27 mouse cellular contexts compared by ENCODE assay signal in genomic region chr5:29738076-29738475, GRCm38 (mm10). TPM values are rescaled to one million over a fixed set of nuclear protein-coding genes. Genes with fewer than 3 reads are reported as not detected.
DNase-seq lines count a peak whose midpoint lies in the region; ATAC-seq and TF ChIP-seq lines count a peak whose summit lies in the region.
"Had no signal": no experiment of that assay in that cellular context is flagged by ENCODE, and none has a peak within 500 bp of the region (broad histone marks: within the 10 kb centered on the region; RNA-seq: fewer than 3 reads in every experiment).

No protein-coding gene starts in this region.

- no peak for TF ChIP-seq CTCF in midbrain, postnatal 0 days (IDR thresholded peaks at IDR 0.05)

- H3K27me3 ChIP-seq in forebrain, embryonic 10.5 days (ENCODE audit: poor library complexity, severe bottlenecking): no peaks in the 10 kb centered on the region
- no peaks in the 10 kb centered on the region for H3K27me3 ChIP-seq in forebrain, embryonic 16.5 days (replicated peaks; ENCODE audit: control insufficient read depth, insufficient read depth, low read length)
- H3K27me3 ChIP-seq in midbrain, postnatal 0 days (ENCODE audit: insufficient read depth, low read length): no peaks in the 10 kb centered on the region
- H3K27me3 ChIP-seq in midbrain, embryonic 13.5 days: no peaks in the 10 kb centered on the region
- H3K27me3 ChIP-seq: limb, embryonic 15.5 days had no signal

- H3K4me3 ChIP-seq in forebrain, embryonic 10.5 days: peak overlapping the region; percentile 5; the same call in 1 of the 2 replicates
- no peak overlapping the region for H3K4me3 ChIP-seq in forebrain, embryonic 16.5 days (replicated peaks; ENCODE audit: low read length)
- no peak overlapping the region for H3K4me3 ChIP-seq in midbrain, postnatal 0 days (ENCODE audit: low read depth, low read length)
- no peak overlapping the region for H3K4me3 ChIP-seq in midbrain, embryonic 13.5 days (replicated peaks)
- H3K4me3 ChIP-seq: limb, embryonic 15.5 days had no signal

- ATAC-seq in forebrain, embryonic 16.5 days: no peak
- no peak for ATAC-seq in midbrain, postnatal 0 days (ENCODE audit: low FRiP score)
- no peak for ATAC-seq in midbrain, embryonic 13.5 days
- ATAC-seq in activated CD4-positive, CD25-positive, alpha-beta regulatory T cell, adult 4 months: no peak
- ATAC-seq in granulocyte monocyte progenitor cell, adult 5-6 weeks (replicated peaks; ENCODE audit: poor library complexity, severe bottlenecking): no peak
- ATAC-seq: inflammation-experienced regulatory T-cells, adult 6 months had no signal

- H3K36me3 ChIP-seq in forebrain, embryonic 10.5 days (replicated peaks): peaks cover 17% of the 10 kb centered on the region
- no peaks in the 10 kb centered on the region for H3K36me3 ChIP-seq in forebrain, embryonic 16.5 days (ENCODE audit: control insufficient read depth, insufficient read depth)
- H3K36me3 ChIP-seq in midbrain, postnatal 0 days (ENCODE audit: insufficient read depth, low read length): no peaks in the 10 kb centered on the region; the same call in 1 of the 2 replicates
- 0 out of 2 replicates have a peak, but pooled peaks cover 4% of the 10 kb centered on the region for H3K36me3 ChIP-seq in midbrain, embryonic 13.5 days

- no peak overlapping the region for H3K27ac ChIP-seq in forebrain, embryonic 10.5 days
- H3K27ac ChIP-seq in forebrain, embryonic 16.5 days (ENCODE audit: low read length): no peak overlapping the region
- no peak overlapping the region for H3K27ac ChIP-seq in midbrain, postnatal 0 days (ENCODE audit: low read depth, low read length)
- H3K27ac ChIP-seq in midbrain, embryonic 13.5 days: no peak overlapping the region
- H3K27ac ChIP-seq: limb, embryonic 15.5 days had no signal

- 87% methylated on average over 4 of the region's 4 CpGs for WGBS in forebrain, embryonic 10.5 days
- WGBS in forebrain, embryonic 16.5 days: 84% methylated on average over 4 of the region's 4 CpGs
- WGBS in midbrain, postnatal 0 days: 86% methylated on average over 4 of the region's 4 CpGs
- 93% methylated on average over 4 of the region's 4 CpGs for WGBS in midbrain, embryonic 13.5 days

- no peak overlapping the region for H3K4me2 ChIP-seq in forebrain, embryonic 16.5 days (ENCODE audit: low read length)
- 0 out of 2 replicates have a peak overlapping the region, but pooled peaks have one; percentile 3 for H3K4me2 ChIP-seq in midbrain, postnatal 0 days (ENCODE audit: low read depth, low read length, poor library complexity, severe bottlenecking)
- no peak overlapping the region for H3K4me2 ChIP-seq in midbrain, embryonic 13.5 days (replicated peaks)

- no peak for DNase-seq in forebrain, embryonic 10.5 days (ENCODE audit: extremely low spot score, low spot score)
- DNase-seq in midbrain, postnatal 0 days (ENCODE audit: low spot score): no peak
- peak; percentile 41 for DNase-seq in R1 (ENCODE audit: low read depth, low spot score)
- DNase-seq in natural killer cell, adult 2 months (ENCODE audit: low spot score in 2 of 2): peak; percentile 41 to 67
- DNase-seq: adrenal gland, postnatal 25 days; cerebellum, adult 2 months; gastrocnemius, postnatal 10 days; kidney, adult 8-10 months; kidney, postnatal 36 days; lung, postnatal 10 days; right cerebral cortex, postnatal 14 days; thymus, postnatal 36 days had no signal

- peaks cover 33% of the 10 kb centered on the region for H3K4me1 ChIP-seq in forebrain, embryonic 10.5 days
- peaks cover 21% of the 10 kb centered on the region for H3K4me1 ChIP-seq in forebrain, embryonic 16.5 days (replicated peaks; ENCODE audit: control insufficient read depth, insufficient read depth, low read length)
- H3K4me1 ChIP-seq in midbrain, postnatal 0 days (ENCODE audit: insufficient read depth, low read length): peaks cover 6% of the 10 kb centered on the region; the same call in 1 of the 2 replicates
- peaks cover 39% of the 10 kb centered on the region for H3K4me1 ChIP-seq in midbrain, embryonic 13.5 days (replicated peaks)

- H3K9me3 ChIP-seq in forebrain, embryonic 10.5 days: no peaks in the 10 kb centered on the region
- no peaks in the 10 kb centered on the region for H3K9me3 ChIP-seq in forebrain, embryonic 16.5 days (ENCODE audit: control insufficient read depth, low read length)
- no peaks in the 10 kb centered on the region for H3K9me3 ChIP-seq in midbrain, postnatal 0 days (ENCODE audit: low read length)
- H3K9me3 ChIP-seq in midbrain, embryonic 13.5 days: no peaks in the 10 kb centered on the region
- H3K9me3 ChIP-seq: limb, embryonic 15.5 days had no signal

- no peak overlapping the region for H3K9ac ChIP-seq in forebrain, embryonic 16.5 days (replicated peaks; ENCODE audit: low read depth, low read length)
- H3K9ac ChIP-seq in midbrain, postnatal 0 days (replicated peaks; ENCODE audit: low read length, poor library complexity, severe bottlenecking): no peak overlapping the region
- H3K9ac ChIP-seq in midbrain, embryonic 13.5 days (replicated peaks): no peak overlapping the region
- H3K9ac ChIP-seq: limb, embryonic 15.5 days had no signal

RNA-seq across cellular contexts. Expression of gene Gm5129, which starts 2.3 kb away (rescaled TPM):
- not detected in 2 replicates for polyA plus RNA-seq in forebrain, embryonic 10.5 days (2016; fragmentation: Nextera tagmentation; extraction: Ambion mirVana)
- not detected in 2 replicates for polyA plus RNA-seq in forebrain, embryonic 16.5 days (2015; fragmentation: Nextera tagmentation; extraction: Ambion mirVana)
- total RNA-seq in midbrain, postnatal 0 days (2014; rRNA removed): not detected in 2 replicates
- polyA plus RNA-seq in midbrain, postnatal 0 days (2015; fragmentation: Nextera tagmentation; extraction: Ambion mirVana): not detected in 2 replicates
- polyA plus RNA-seq in midbrain, embryonic 13.5 days (2015; fragmentation: Nextera tagmentation; extraction: Ambion mirVana): not detected in 2 replicates
- not detected for polyA plus RNA-seq in activated CD4-positive, CD25-positive, alpha-beta regulatory T cell, adult 4 months (2017; shearing (Covaris generic))
- total RNA-seq in granulocyte monocyte progenitor cell, adult 5-6 weeks (2014; fragmentation: Nextera tagmentation): not detected in 2 replicates
- not detected in 2 replicates for total RNA-seq in granulocyte monocyte progenitor cell, adult 5-6 weeks (2017)
- total RNA-seq: adrenal gland, postnatal 25 days; gastrocnemius, postnatal 10 days; heart, adult 8-10 months; layer of hippocampus, postnatal 10 days; megakaryocyte-erythroid progenitor cell, adult 5-6 weeks had no signal
- polyA plus RNA-seq: embryonic facial prominence, embryonic 11.5 days; heart, embryonic 16.5 days; hindbrain, embryonic 11.5 days; inflammation-experienced regulatory T-cells, adult 6 months; limb, embryonic 15.5 days; neural tube, embryonic 11.5 days; spleen, adult 2 months; stomach, embryonic 16.5 days had no signal

RNA-seq across cellular contexts. Expression of gene Dnajb6, which starts 2.6 kb away (rescaled TPM):
- 175 and 181 TPM in 2 replicates for polyA plus RNA-seq in forebrain, embryonic 10.5 days (2016; fragmentation: Nextera tagmentation; extraction: Ambion mirVana)
- polyA plus RNA-seq in forebrain, embryonic 16.5 days (2015; fragmentation: Nextera tagmentation; extraction: Ambion mirVana): 329 and 348 TPM in 2 replicates
- 183 and 253 TPM in 2 replicates for total RNA-seq in midbrain, postnatal 0 days (2014; rRNA removed)
- polyA plus RNA-seq in midbrain, postnatal 0 days (2015; fragmentation: Nextera tagmentation; extraction: Ambion mirVana): 347 and 362 TPM in 2 replicates
- 299 and 342 TPM in 2 replicates for polyA plus RNA-seq in midbrain, embryonic 13.5 days (2015; fragmentation: Nextera tagmentation; extraction: Ambion mirVana)
- 100 to 1,000 TPM; 113 to 126 TPM for polyA plus RNA-seq in activated CD4-positive, CD25-positive, alpha-beta regulatory T cell, adult 4 months (2017; shearing (Covaris generic))
- 129 and 145 TPM in 2 replicates for total RNA-seq in granulocyte monocyte progenitor cell, adult 5-6 weeks (2014; fragmentation: Nextera tagmentation)
- 142 and 197 TPM in 2 replicates for total RNA-seq in granulocyte monocyte progenitor cell, adult 5-6 weeks (2017)

Comparison
In these comparisons a context has a peak if more than half of its experiments do, and no peak if none do; other contexts are left out.
1. DNase-seq: peak in R1 (single experiment) and natural killer cell, adult 2 months (2 of 2); none in forebrain, embryonic 10.5 days (single experiment) and midbrain, postnatal 0 days (single experiment).